Mouse (Mus musculus) kidney, embryonic 14.5 days (tissue): ENCODE data around the gene Kcnmb2. TPM values are rescaled to one million over a fixed set of nuclear protein-coding genes. Genes with fewer than 3 reads are reported as not detected.
A peak's percentile ranks its signal among the peaks of the same experiment; 100 is the strongest.

Experiments used
- ATAC-seq: fragments of 200-750 bp; cut with Nextera tagmentation; 2 replicates; pipeline ENCODE4 v1.8.0; 2017; ENCODE audit warnings: moderate number of reproducible peaks, mild to moderate bottlenecking, moderate TSS enrichment, moderate library complexity; ENCODE audit not compliant: low FRiP score, low TSS enrichment
- H3K27ac ChIP-seq: fragments of 300-500 bp; sonication (generic); 2 replicates; pipeline ENCODE4 v1.5.1; 2014; ENCODE audit warnings: low read depth, mild to moderate bottlenecking, low read length, moderate library complexity, mixed read lengths
- H3K27me3 ChIP-seq: fragments of 300-500 bp; sonication (generic); 2 replicates; pipeline ENCODE4 v1.6.1; 2014; ENCODE audit warnings: mild to moderate bottlenecking, low read length; ENCODE audit not compliant: control insufficient read depth, insufficient read depth
- H3K36me3 ChIP-seq: fragments of 300-500 bp; sonication (generic); 2 replicates; pipeline ENCODE4 v1.6.1; 2014; ENCODE audit warnings: low read length, mixed read lengths; ENCODE audit not compliant: control insufficient read depth, insufficient read depth
- H3K4me1 ChIP-seq: fragments of 300-500 bp; sonication (generic); 2 replicates; pipeline ENCODE4 v1.6.1; 2014; ENCODE audit warnings: low read length, mixed read lengths; ENCODE audit not compliant: control insufficient read depth, insufficient read depth
- H3K4me2 ChIP-seq: fragments of 300-500 bp; sonication (generic); replicated peaks from 2 replicates; pipeline ENCODE4 v1.6.1; 2014; ENCODE audit warnings: low read depth, mild to moderate bottlenecking, low read length
- H3K4me3 ChIP-seq: fragments of 300-500 bp; sonication (generic); 2 replicates; pipeline ENCODE4 v1.5.1; 2014; ENCODE audit warnings: mild to moderate bottlenecking, low read length
- H3K9ac ChIP-seq: fragments of 300-500 bp; sonication (generic); 2 replicates; pipeline ENCODE4 v1.6.1; 2014; ENCODE audit warnings: low read depth, mild to moderate bottlenecking, low read length, moderate library complexity
- H3K9me3 ChIP-seq: fragments of 300-500 bp; sonication (generic); 2 replicates; pipeline ENCODE4 v1.6.1; 2016; ENCODE audit warnings: low read length; ENCODE audit not compliant: control insufficient read depth
- WGBS: fragments of 180-500 bp; shearing (Covaris S2); extraction: QIAGEN DNeasy Blood & Tissue Kit; methylation state at CpG from one replicate; pipeline ENCODE4 v1.1.7; 2014; 5-methylcytosine and 5-hydroxymethylcytosine counted together
- polyA plus RNA-seq: library from polyadenylated mRNA; unstranded; fragments of >200 nt; fragmentation: Nextera tagmentation; extraction: Ambion mirVana; gene quantifications from 2 replicates; pipeline ENCODE4 v1.2.1, GENCODE M21; 2014

Gene Kcnmb2
- polyA plus RNA-seq, 1 experiment from 2014 or later = 2.7 TPM

- Histone ChIP-seq H3K27me3 (no peaks in the 10 kb centered on the region), H3K4me1 (no peaks in the 10 kb centered on the region)
- WGBS = 96% methylated on average over 1 of the region's 1 CpGs
Observed at GRCm38 (mm10) chr3:32088762-32089161, 186.5 kb downstream of the Kcnmb2 start.

GRCm38 (mm10) chr3:32101391-32101790 is 199.1 kb downstream of the Kcnmb2 start:
- H3K4me2 ChIP-seq = no peak overlapping the region
- H3K4me3 ChIP-seq = no peak overlapping the region
- no peaks in the 10 kb centered on the region for H3K9me3 ChIP-seq
- no peak overlapping the region for H3K27ac ChIP-seq
- H3K27me3 ChIP-seq = no peaks in the 10 kb centered on the region
- WGBS = 84% methylated on average over 10 of the region's 10 CpGs
- no peaks in the 10 kb centered on the region for H3K36me3 ChIP-seq
- H3K9ac ChIP-seq = no peak overlapping the region
- no peaks in the 10 kb centered on the region for H3K4me1 ChIP-seq
- no peak for ATAC-seq

More at GRCm38 (mm10) chr3:32088762-32089161, 186.5 kb downstream of the Kcnmb2 start:
- Histone ChIP-seq H3K4me3 (no peak overlapping the region), H3K36me3 (no peaks in the 10 kb centered on the region), H3K4me2 (no peak overlapping the region), H3K9ac (no peak overlapping the region), H3K9me3 (no peaks in the 10 kb centered on the region), H3K27ac (no peak overlapping the region)
- no peak for ATAC-seq

- H3K27ac ChIP-seq = no peak overlapping the region
- WGBS = 73% methylated on average over 5 of the region's 5 CpGs
Observed at GRCm38 (mm10) chr3:32119851-32120250, 217.5 kb downstream of the Kcnmb2 start.

GRCm38 (mm10) chr3:32121731-32122130 is 219.4 kb downstream of the Kcnmb2 start:
- ATAC-seq = peak; percentile 84
- Histone ChIP-seq H3K4me3 (no peak overlapping the region), H3K9ac (no peak overlapping the region), H3K4me1 (no peaks in the 10 kb centered on the region), H3K9me3 (no peaks in the 10 kb centered on the region), H3K27ac (no peak overlapping the region), H3K27me3 (no peaks in the 10 kb centered on the region), H3K4me2 (no peak overlapping the region), H3K36me3 (no peaks in the 10 kb centered on the region)
- 14% methylated on average over 3 of the region's 3 CpGs for WGBS

More at GRCm38 (mm10) chr3:32119851-32120250, 217.5 kb downstream of the Kcnmb2 start:
- Histone ChIP-seq H3K9me3 (no peaks in the 10 kb centered on the region), H3K4me2 (no peak overlapping the region), H3K4me3 (no peak overlapping the region), H3K27me3 (no peaks in the 10 kb centered on the region), H3K4me1 (no peaks in the 10 kb centered on the region), H3K9ac (no peak overlapping the region), H3K36me3 (no peaks in the 10 kb centered on the region)
- no peak for ATAC-seq

- Histone ChIP-seq H3K9ac (no peak overlapping the region), H3K9me3 (no peaks in the 10 kb centered on the region), H3K4me2 (no peak overlapping the region), H3K36me3 (no peaks in the 10 kb centered on the region), H3K27me3 (no peaks in the 10 kb centered on the region), H3K4me1 (no peaks in the 10 kb centered on the region), H3K27ac (no peak overlapping the region), H3K4me3 (no peak overlapping the region)
- WGBS = 47% methylated on average over 4 of the region's 4 CpGs
- ATAC-seq = no peak
Observed at GRCm38 (mm10) chr3:32125431-32125830, 223.1 kb downstream of the Kcnmb2 start.

- H3K4me2 ChIP-seq = no peak overlapping the region
- H3K4me3 ChIP-seq = no peak overlapping the region
- H3K4me1 ChIP-seq = no peaks in the 10 kb centered on the region
- ATAC-seq = no peak
- H3K9ac ChIP-seq = no peak overlapping the region
- H3K27ac ChIP-seq = no peak overlapping the region
- H3K36me3 ChIP-seq = no peaks in the 10 kb centered on the region
- WGBS = 11% methylated on average over 5 of the region's 5 CpGs
- H3K9me3 ChIP-seq = no peaks in the 10 kb centered on the region
- H3K27me3 ChIP-seq = no peaks in the 10 kb centered on the region
Observed at GRCm38 (mm10) chr3:32128391-32128790, 226.1 kb downstream of the Kcnmb2 start.

GRCm38 (mm10) chr3:32130696-32131095 is 228.4 kb downstream of the Kcnmb2 start:
- Histone ChIP-seq H3K9me3 (no peaks in the 10 kb centered on the region), H3K4me2 (no peak overlapping the region), H3K27me3 (no peaks in the 10 kb centered on the region), H3K9ac (no peak overlapping the region), H3K27ac (no peak overlapping the region), H3K4me1 (no peaks in the 10 kb centered on the region), H3K36me3 (no peaks in the 10 kb centered on the region), H3K4me3 (no peak overlapping the region)
- 38% methylated on average over 1 of the region's 1 CpGs for WGBS
- ATAC-seq = no peak

- no peak for ATAC-seq
- H3K4me2 ChIP-seq = no peak overlapping the region
- WGBS = 82% methylated on average over 3 of the region's 3 CpGs
- H3K27me3 ChIP-seq = no peaks in the 10 kb centered on the region
- no peak overlapping the region for H3K9ac ChIP-seq
- H3K27ac ChIP-seq = no peak overlapping the region
- H3K36me3 ChIP-seq = no peaks in the 10 kb centered on the region
- H3K9me3 ChIP-seq = no peaks in the 10 kb centered on the region
- H3K4me3 ChIP-seq = no peak overlapping the region
- H3K4me1 ChIP-seq = no peaks in the 10 kb centered on the region
Observed at GRCm38 (mm10) chr3:32132395-32133004, 230.2 kb downstream of the Kcnmb2 start.

GRCm38 (mm10) chr3:32144194-32144593 is 241.9 kb downstream of the Kcnmb2 start:
- Histone ChIP-seq H3K9me3 (no peaks in the 10 kb centered on the region), H3K9ac (no peak overlapping the region), H3K27me3 (no peaks in the 10 kb centered on the region), H3K4me2 (no peak overlapping the region), H3K27ac (no peak overlapping the region), H3K36me3 (no peaks in the 10 kb centered on the region), H3K4me3 (no peak overlapping the region), H3K4me1 (no peaks in the 10 kb centered on the region)
- 81% methylated on average over 5 of the region's 5 CpGs for WGBS
- no peak for ATAC-seq
